Mouse (Mus musculus): ENCODE data around the gene F2rl1. TPM values are rescaled to one million over a fixed set of nuclear protein-coding genes. Genes with fewer than 3 reads are reported as not detected.

F2rl1 gene
- polyA plus RNA-seq, 2 experiments = 4.0 to 6.8 TPM

- no peaks in the 10 kb centered on the region for H3K4me1 ChIP-seq (ENCODE audit: control insufficient read depth, insufficient read depth, low read length)
- no peaks in the 10 kb centered on the region for H3K9me3 ChIP-seq (ENCODE audit: control insufficient read depth, low read length)
- 93% methylated on average over 5 of the region's 5 CpGs for WGBS
- no peak overlapping the region for H3K27ac ChIP-seq (replicated peaks; ENCODE audit: low read depth, low read length)
- no peak overlapping the region for H3K4me3 ChIP-seq (replicated peaks; ENCODE audit: low read length)
- ATAC-seq (ENCODE audit: low FRiP score, low read depth) = no peak
- no peak for TF ChIP-seq POLR2A (IDR thresholded peaks at IDR 0.05; ENCODE audit: borderline replicate concordance, extremely low read depth, insufficient read depth, insufficient read length)
- H3K9ac ChIP-seq (ENCODE audit: low read depth, low read length, severe bottlenecking) = no peak overlapping the region
- H3K4me2 ChIP-seq (replicated peaks; ENCODE audit: low read depth, low read length, severe bottlenecking) = no peak overlapping the region
- DNase-seq (ENCODE audit: low spot score) = no peak
- no peaks in the 10 kb centered on the region for H3K27me3 ChIP-seq (ENCODE audit: control insufficient read depth, insufficient read depth, low read length)
- no peaks in the 10 kb centered on the region for H3K36me3 ChIP-seq (ENCODE audit: control insufficient read depth, insufficient read depth, low read length)
Observed at GRCm38 (mm10) chr13:95510054-95510453, 15.0 kb downstream of the F2rl1 start.

GRCm38 (mm10) chr13:95503279-95503917 lies 21.6 kb downstream of the F2rl1 start:
- no peaks in the 10 kb centered on the region for H3K27me3 ChIP-seq (ENCODE audit: control insufficient read depth, insufficient read depth, low read length)
- no peaks in the 10 kb centered on the region for H3K36me3 ChIP-seq (ENCODE audit: control insufficient read depth, insufficient read depth, low read length)
- DNase-seq (ENCODE audit: low spot score) (no peak), ATAC-seq (ENCODE audit: low FRiP score, low read depth) (no peak)
- 66% methylated on average over 8 of the region's 8 CpGs for WGBS
- no peak overlapping the region for H3K4me3 ChIP-seq (replicated peaks; ENCODE audit: low read length)
- no peak overlapping the region for H3K4me2 ChIP-seq (replicated peaks; ENCODE audit: low read depth, low read length, severe bottlenecking)
- H3K4me1 ChIP-seq (ENCODE audit: control insufficient read depth, insufficient read depth, low read length) = 0 out of 2 replicates have a peak, but pooled peaks cover 1% of the 10 kb centered on the region
- no peak overlapping the region for H3K27ac ChIP-seq (replicated peaks; ENCODE audit: low read depth, low read length)
- no peak for TF ChIP-seq POLR2A (IDR thresholded peaks at IDR 0.05; ENCODE audit: borderline replicate concordance, extremely low read depth, insufficient read depth, insufficient read length)
- no peaks in the 10 kb centered on the region for H3K9me3 ChIP-seq (ENCODE audit: control insufficient read depth, low read length)
- H3K9ac ChIP-seq (ENCODE audit: low read depth, low read length, severe bottlenecking) = no peak overlapping the region

DNA sequence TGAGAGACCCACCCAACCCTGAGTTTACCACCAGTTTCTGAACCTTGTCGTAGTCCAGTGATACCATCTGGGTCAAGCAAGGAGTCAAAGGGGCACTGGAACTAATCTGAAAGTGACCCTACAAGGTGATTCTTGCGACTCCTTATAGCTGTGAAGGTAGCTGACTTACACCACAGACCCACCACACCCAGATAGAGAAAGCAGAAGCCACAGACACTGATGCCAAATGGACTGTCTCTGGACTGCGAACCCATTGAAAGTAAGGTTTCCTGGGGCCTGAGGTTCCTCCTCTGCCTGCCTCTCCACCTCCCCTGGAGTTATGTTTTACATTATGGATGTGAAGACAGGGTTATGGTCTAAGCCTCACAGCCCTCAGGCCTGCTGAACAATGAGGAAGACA lies 28.4 kb downstream of the F2rl1 start:
- 89% methylated on average over 3 of the region's 3 CpGs for WGBS
- ATAC-seq (ENCODE audit: low FRiP score, low read depth) (no peak), DNase-seq (ENCODE audit: low spot score) (no peak)
- Histone ChIP-seq H3K9ac (ENCODE audit: low read depth, low read length, severe bottlenecking) (no peak overlapping the region), H3K27me3 (ENCODE audit: control insufficient read depth, insufficient read depth, low read length) (no peaks in the 10 kb centered on the region), H3K4me3 (replicated peaks; ENCODE audit: low read length) (no peak overlapping the region), H3K27ac (replicated peaks; ENCODE audit: low read depth, low read length) (no peak overlapping the region), H3K4me2 (replicated peaks; ENCODE audit: low read depth, low read length, severe bottlenecking) (no peak overlapping the region), H3K4me1 (ENCODE audit: control insufficient read depth, insufficient read depth, low read length) (peaks cover 22% of the 10 kb centered on the region; the same call in 1 of the 2 replicates), H3K36me3 (ENCODE audit: control insufficient read depth, insufficient read depth, low read length) (no peaks in the 10 kb centered on the region), H3K9me3 (ENCODE audit: control insufficient read depth, low read length) (no peaks in the 10 kb centered on the region)
- TF ChIP-seq POLR2A (IDR thresholded peaks at IDR 0.05; ENCODE audit: borderline replicate concordance, extremely low read depth, insufficient read depth, insufficient read length) = no peak

DNA sequence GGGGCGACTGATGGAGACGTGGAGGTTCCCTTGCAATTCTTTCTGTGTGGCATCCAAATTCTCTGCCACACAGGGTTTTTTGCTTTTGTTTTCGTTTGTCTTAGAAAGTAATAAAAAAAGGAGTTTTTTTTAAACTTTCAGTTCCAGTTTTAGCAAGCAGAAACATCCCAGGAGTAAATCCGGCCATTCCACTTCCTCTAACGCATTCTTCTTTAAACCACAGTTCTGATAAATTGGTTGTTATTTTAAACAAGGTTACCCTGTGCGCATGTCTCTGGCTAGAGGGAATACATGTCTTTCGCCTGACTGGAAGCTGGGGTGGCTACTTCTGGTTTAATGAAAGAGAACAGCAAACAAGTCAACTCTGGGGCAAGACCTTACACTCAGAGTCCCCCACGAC lies 30.2 kb downstream of the F2rl1 start:
- Histone ChIP-seq H3K27ac (replicated peaks; ENCODE audit: low read depth, low read length) (no peak overlapping the region), H3K4me2 (replicated peaks; ENCODE audit: low read depth, low read length, severe bottlenecking) (no peak overlapping the region), H3K9ac (ENCODE audit: low read depth, low read length, severe bottlenecking) (no peak overlapping the region), H3K27me3 (ENCODE audit: control insufficient read depth, insufficient read depth, low read length) (no peaks in the 10 kb centered on the region), H3K4me3 (replicated peaks; ENCODE audit: low read length) (no peak overlapping the region), H3K9me3 (ENCODE audit: control insufficient read depth, low read length) (no peaks in the 10 kb centered on the region), H3K4me1 (ENCODE audit: control insufficient read depth, insufficient read depth, low read length) (peaks cover 22% of the 10 kb centered on the region; the same call in 1 of the 2 replicates), H3K36me3 (ENCODE audit: control insufficient read depth, insufficient read depth, low read length) (no peaks in the 10 kb centered on the region)
- 56% methylated on average over 8 of the region's 8 CpGs for WGBS
- DNase-seq (ENCODE audit: low spot score) (no peak), ATAC-seq (ENCODE audit: low FRiP score, low read depth) (no peak)
- no peak for TF ChIP-seq POLR2A (IDR thresholded peaks at IDR 0.05; ENCODE audit: borderline replicate concordance, extremely low read depth, insufficient read depth, insufficient read length)

DNA sequence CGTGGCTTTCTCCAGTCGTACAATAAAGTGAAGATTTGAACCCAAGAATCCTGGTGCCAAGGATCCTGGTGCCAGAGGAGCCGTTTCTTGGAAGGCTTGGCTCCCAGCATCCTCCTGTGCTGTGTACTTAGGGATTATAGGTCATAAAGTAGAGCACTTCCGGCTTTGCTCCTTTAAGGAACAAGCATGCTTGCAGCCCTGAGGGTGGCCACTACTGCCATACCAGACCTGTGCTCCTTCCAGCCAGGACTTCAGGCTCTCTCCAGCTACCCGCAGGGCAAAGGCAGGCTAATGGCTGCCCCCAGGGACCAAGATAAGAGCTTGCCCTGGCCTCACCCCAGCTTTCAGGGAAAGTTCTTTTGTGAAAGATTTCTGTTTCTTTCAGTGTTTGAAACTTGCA lies 31.7 kb downstream of the F2rl1 start:
- Histone ChIP-seq H3K4me2 (replicated peaks; ENCODE audit: low read depth, low read length, severe bottlenecking) (no peak overlapping the region), H3K27me3 (ENCODE audit: control insufficient read depth, insufficient read depth, low read length) (no peaks in the 10 kb centered on the region), H3K9me3 (ENCODE audit: control insufficient read depth, low read length) (no peaks in the 10 kb centered on the region), H3K4me3 (replicated peaks; ENCODE audit: low read length) (no peak overlapping the region), H3K9ac (ENCODE audit: low read depth, low read length, severe bottlenecking) (no peak overlapping the region), H3K27ac (replicated peaks; ENCODE audit: low read depth, low read length) (no peak overlapping the region), H3K36me3 (ENCODE audit: control insufficient read depth, insufficient read depth, low read length) (no peaks in the 10 kb centered on the region), H3K4me1 (ENCODE audit: control insufficient read depth, insufficient read depth, low read length) (peaks cover 20% of the 10 kb centered on the region; the same call in 1 of the 2 replicates)
- no peak for DNase-seq (ENCODE audit: low spot score)
- 35% methylated on average over 5 of the region's 5 CpGs for WGBS
- no peak for TF ChIP-seq POLR2A (IDR thresholded peaks at IDR 0.05; ENCODE audit: borderline replicate concordance, extremely low read depth, insufficient read depth, insufficient read length)
- no peak for ATAC-seq (ENCODE audit: low FRiP score, low read depth)
